Comparison of ENCODE assay signal across 9 mouse cellular contexts in genomic region chr13:49480551-49480950, GRCm38 (mm10). TPM values are rescaled to one million over a fixed set of nuclear protein-coding genes. Genes with fewer than 3 reads are reported as not detected.
A peak's percentile ranks its signal among the peaks of the same experiment; 100 is the strongest.
DNase-seq lines count a peak whose midpoint lies in the region; ATAC-seq and TF ChIP-seq lines count a peak whose summit lies in the region.
"Had no signal": no experiment of that assay in that cellular context is flagged by ENCODE, and none has a peak within 500 bp of the region (broad histone marks: within the 10 kb centered on the region; RNA-seq: fewer than 3 reads in every experiment).

No protein-coding gene starts in this region.

- DNase-seq in kidney, postnatal 0 days (ENCODE audit: low spot score), result no peak
- DNase-seq in kidney, adult 9 months, result no peak
- peak; percentile 37 to 52 for DNase-seq in cerebellum, adult 18-20 months
- DNase-seq in lung, postnatal 25 days (ENCODE audit: low spot score), result peak; percentile 30
- no peak for DNase-seq in thymus, postnatal 10 days (ENCODE audit: low spot score in 2 of 2)
- DNase-seq: thymus, adult 2 months had no signal

- no peak overlapping the region for H3K4me2 ChIP-seq in kidney, postnatal 0 days (ENCODE audit: low read length)

- TF ChIP-seq POLR2A in embryonic fibroblast, embryonic 13.5 days (IDR thresholded peaks at IDR 0.05; ENCODE audit: low read depth, low read length), result no peak

- WGBS in kidney, postnatal 0 days, result 74% methylated on average over 5 of the region's 5 CpGs

- H3K4me1 ChIP-seq in kidney, postnatal 0 days (replicated peaks; ENCODE audit: insufficient read depth, low read length), result no peaks in the 10 kb centered on the region
- H3K4me1 ChIP-seq in embryonic fibroblast, embryonic 13.5 days (ENCODE audit: control insufficient read depth, insufficient read depth, low read length), result no peaks in the 10 kb centered on the region

- no peak for ATAC-seq in kidney, postnatal 0 days (replicated peaks; ENCODE audit: low FRiP score, low read depth)
- ATAC-seq in megakaryocyte, adult 5-6 weeks (ENCODE audit: poor library complexity, severe bottlenecking), result no peak

- H3K9ac ChIP-seq in kidney, postnatal 0 days (ENCODE audit: low read depth, low read length), result no peak overlapping the region

- TF ChIP-seq CTCF in kidney, postnatal 0 days (IDR thresholded peaks at IDR 0.05; ENCODE audit: low read depth), result no peak
- TF ChIP-seq CTCF in embryonic fibroblast, embryonic 13.5 days (IDR thresholded peaks at IDR 0.05; ENCODE audit: borderline replicate concordance, insufficient read depth, low read length), result no peak

- H3K4me3 ChIP-seq in kidney, postnatal 0 days (replicated peaks; ENCODE audit: low read depth, low read length), result no peak overlapping the region
- no peak overlapping the region for H3K4me3 ChIP-seq in embryonic fibroblast, embryonic 13.5 days (ENCODE audit: insufficient read depth, low read length)
- H3K4me3 ChIP-seq: megakaryocyte, embryonic 14.5 days had no signal

- no peaks in the 10 kb centered on the region for H3K36me3 ChIP-seq in kidney, postnatal 0 days (ENCODE audit: insufficient read depth, low read length)

- no peaks in the 10 kb centered on the region for H3K27me3 ChIP-seq in kidney, postnatal 0 days (ENCODE audit: insufficient read depth, low read length)
- H3K27me3 ChIP-seq: megakaryocyte, embryonic 14.5 days had no signal

- H3K27ac ChIP-seq in kidney, postnatal 0 days, result peak overlapping the region; percentile 75; the same call in 1 of the 2 replicates
- H3K27ac ChIP-seq in embryonic fibroblast, embryonic 13.5 days (ENCODE audit: insufficient read depth, low read length), result peak overlapping the region; percentile 92

- H3K9me3 ChIP-seq in kidney, postnatal 0 days (replicated peaks; ENCODE audit: low read length), result no peaks in the 10 kb centered on the region
- H3K9me3 ChIP-seq: megakaryocyte, embryonic 14.5 days had no signal

RNA-seq across cellular contexts. Expression of gene Tes3-ps, which starts 12.6 kb away (rescaled TPM):
- 0.54 and 0.66 TPM in 2 replicates for polyA plus RNA-seq in kidney, postnatal 0 days (2015; fragmentation: Nextera tagmentation; extraction: Ambion mirVana)
- polyA plus RNA-seq in embryonic fibroblast, embryonic 13.5 days (2011; ENCODE audit: insufficient read length, low read depth, missing spikeins), result 2.9 and 4.2 TPM in 2 replicates
- total RNA-seq in megakaryocyte, adult 5-6 weeks (2015), result 0.71 and 1.1 TPM in 2 replicates
- 1.8 and 3.9 TPM in 2 replicates for total RNA-seq in megakaryocyte, adult 5-6 weeks (2017)
- polyA plus RNA-seq: thymus, adult 2 months had no signal

RNA-seq across cellular contexts. Expression of gene Ecm2, which starts 24.1 kb away (rescaled TPM):
- polyA plus RNA-seq in kidney, postnatal 0 days (2015; fragmentation: Nextera tagmentation; extraction: Ambion mirVana), result 2.5 TPM in 2 replicates
- polyA plus RNA-seq in embryonic fibroblast, embryonic 13.5 days (2011; ENCODE audit: insufficient read length, low read depth, missing spikeins), result 0.55 and 1.7 TPM in 2 replicates
- not detected in 2 replicates for total RNA-seq in megakaryocyte, adult 5-6 weeks (2015)
- 0.07 TPM in 1 of 2 replicates, not detected in the other for total RNA-seq in megakaryocyte, adult 5-6 weeks (2017)

RNA-seq across cellular contexts. Expression of gene Ippk, which starts 59.5 kb away (rescaled TPM):
- 13.5 and 14.3 TPM in 2 replicates for polyA plus RNA-seq in kidney, postnatal 0 days (2015; fragmentation: Nextera tagmentation; extraction: Ambion mirVana)
- polyA plus RNA-seq in embryonic fibroblast, embryonic 13.5 days (2011; ENCODE audit: insufficient read length, low read depth, missing spikeins), result 10.4 and 10.8 TPM in 2 replicates
- total RNA-seq in megakaryocyte, adult 5-6 weeks (2015), result 2.5 and 3.1 TPM in 2 replicates
- total RNA-seq in megakaryocyte, adult 5-6 weeks (2017), result 5.9 and 7.4 TPM in 2 replicates

Comparison
In these comparisons a context has a peak if more than half of its experiments do, and no peak if none do; other contexts are left out.
1. DNase-seq: peak in cerebellum, adult 18-20 months (2 of 2) and lung, postnatal 25 days (single experiment); none in kidney, postnatal 0 days (single experiment), kidney, adult 9 months (single experiment) and thymus, postnatal 10 days (0 of 2).